Mouse (Mus musculus): ENCODE results near the gene Hpcal1. TPM values are rescaled to one million over a fixed set of nuclear protein-coding genes. Genes with fewer than 3 reads are reported as not detected.

Gene Hpcal1
- polyA plus RNA-seq, 1 experiment from 2014 or later, result 39.1 TPM

GRCm38 (mm10) chr12:17692953-17693352 lies 2.3 kb downstream of the Hpcal1 start:
- Histone ChIP-seq H3K4me1 (ENCODE audit: control insufficient read depth, insufficient read depth, low read length) (peaks cover 23% of the 10 kb centered on the region; the same call in 1 of the 2 replicates), H3K9ac (ENCODE audit: low read length) (no peak overlapping the region), H3K4me3 (ENCODE audit: low read depth, low read length) (no peak overlapping the region), H3K4me2 (no peak overlapping the region), H3K36me3 (ENCODE audit: control insufficient read depth, insufficient read depth, low read length) (no peaks in the 10 kb centered on the region), H3K9me3 (ENCODE audit: control insufficient read depth, low read length) (no peaks in the 10 kb centered on the region), H3K27me3 (ENCODE audit: control insufficient read depth, insufficient read depth, low read length) (no peaks in the 10 kb centered on the region), H3K27ac (ENCODE audit: low read depth, low read length) (no peak overlapping the region)
- ATAC-seq (ENCODE audit: low FRiP score), result no peak
- WGBS, result 76% methylated on average over 4 of the region's 4 CpGs
- peak; percentile 80 for DNase-seq (ENCODE audit: low spot score, missing footprints)

DNA sequence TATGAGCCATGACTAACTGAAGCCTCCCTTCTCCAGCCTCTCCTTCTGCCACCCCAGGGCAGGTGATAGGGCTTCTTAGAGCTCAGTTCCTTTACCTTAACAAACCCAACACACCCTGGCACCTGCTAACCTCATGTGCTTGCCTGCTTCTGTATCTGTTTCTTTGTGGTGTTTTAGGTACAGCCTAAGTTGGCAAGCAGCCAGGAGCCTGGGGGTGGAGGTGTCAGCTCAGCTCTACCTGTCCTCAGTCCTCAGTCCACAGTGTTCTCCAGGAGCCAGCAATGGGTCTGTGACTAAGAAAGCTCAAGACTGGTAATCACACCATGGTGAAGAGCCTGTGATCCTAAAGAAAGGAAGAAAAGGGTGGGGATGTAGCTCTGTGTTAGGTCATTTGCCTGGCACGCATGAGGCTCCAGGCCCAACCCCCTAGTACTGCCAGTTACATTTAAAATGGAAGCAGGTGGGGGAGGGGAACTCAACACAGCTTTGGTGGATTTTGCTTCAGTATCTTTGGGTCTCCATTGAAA lies 4.0 kb downstream of the Hpcal1 start:
- Histone ChIP-seq H3K36me3 (ENCODE audit: control insufficient read depth, insufficient read depth, low read length) (no peaks in the 10 kb centered on the region), H3K27me3 (ENCODE audit: control insufficient read depth, insufficient read depth, low read length) (no peaks in the 10 kb centered on the region), H3K4me2 (no peak overlapping the region), H3K27ac (ENCODE audit: low read depth, low read length) (no peak overlapping the region), H3K4me1 (ENCODE audit: control insufficient read depth, insufficient read depth, low read length) (peaks cover 37% of the 10 kb centered on the region), H3K4me3 (ENCODE audit: low read depth, low read length) (no peak overlapping the region), H3K9ac (ENCODE audit: low read length) (no peak overlapping the region), H3K9me3 (ENCODE audit: control insufficient read depth, low read length) (no peaks in the 10 kb centered on the region)
- 65% methylated on average over 1 of the region's 1 CpGs for WGBS
- ATAC-seq (ENCODE audit: low FRiP score) (no peak), DNase-seq (ENCODE audit: low spot score, missing footprints) (peak; percentile 78)

- no peaks in the 10 kb centered on the region for H3K36me3 ChIP-seq (ENCODE audit: control insufficient read depth, insufficient read depth, low read length)
- 89% methylated on average over 7 of the region's 7 CpGs for WGBS
- no peak overlapping the region for H3K9ac ChIP-seq (ENCODE audit: low read length)
- no peak overlapping the region for H3K27ac ChIP-seq (ENCODE audit: low read depth, low read length)
- no peaks in the 10 kb centered on the region for H3K27me3 ChIP-seq (ENCODE audit: control insufficient read depth, insufficient read depth, low read length)
- no peak overlapping the region for H3K4me3 ChIP-seq (ENCODE audit: low read depth, low read length)
- no peak for ATAC-seq (ENCODE audit: low FRiP score)
- H3K9me3 ChIP-seq (ENCODE audit: control insufficient read depth, low read length), result no peaks in the 10 kb centered on the region
- no peak overlapping the region for H3K4me2 ChIP-seq
- peaks cover 43% of the 10 kb centered on the region for H3K4me1 ChIP-seq (ENCODE audit: control insufficient read depth, insufficient read depth, low read length)
- DNase-seq (ENCODE audit: low spot score, missing footprints), result peak; percentile 51
These were observed 5.7 kb downstream of the Hpcal1 start for GRCm38 (mm10) chr12:17696395-17696794.

DNA sequence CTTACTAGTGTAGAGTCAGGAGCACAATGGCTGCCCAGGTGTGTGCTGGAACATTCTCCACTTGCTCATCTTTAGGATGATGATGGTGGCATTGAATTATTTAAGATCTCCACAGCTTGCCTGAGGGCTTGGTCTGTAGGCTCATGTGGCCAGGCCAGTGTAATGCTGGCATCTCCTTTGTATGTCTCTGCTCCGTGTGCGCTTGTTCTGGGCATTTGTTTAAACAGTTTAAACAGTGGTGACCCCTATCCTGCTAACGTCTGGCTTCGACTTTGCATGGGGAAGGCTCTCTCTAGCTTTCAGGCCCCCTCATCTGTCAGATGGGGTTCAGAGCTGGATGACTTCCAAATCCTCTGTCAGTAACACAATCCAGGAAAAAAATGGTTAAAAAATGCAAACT lies 8.3 kb downstream of the Hpcal1 start:
- H3K27me3 ChIP-seq (ENCODE audit: control insufficient read depth, insufficient read depth, low read length), result no peaks in the 10 kb centered on the region
- H3K4me2 ChIP-seq, result no peak overlapping the region
- H3K4me1 ChIP-seq (ENCODE audit: control insufficient read depth, insufficient read depth, low read length), result peaks cover 29% of the 10 kb centered on the region
- H3K36me3 ChIP-seq (ENCODE audit: control insufficient read depth, insufficient read depth, low read length), result no peaks in the 10 kb centered on the region
- peak; percentile 79 for DNase-seq (ENCODE audit: low spot score, missing footprints)
- ATAC-seq (ENCODE audit: low FRiP score), result peak; percentile 57
- H3K9me3 ChIP-seq (ENCODE audit: control insufficient read depth, low read length), result no peaks in the 10 kb centered on the region
- H3K4me3 ChIP-seq (ENCODE audit: low read depth, low read length), result no peak overlapping the region
- WGBS, result 24% methylated on average over 4 of the region's 4 CpGs
- peak overlapping the region; percentile 35 for H3K27ac ChIP-seq (ENCODE audit: low read depth, low read length)
- no peak overlapping the region for H3K9ac ChIP-seq (ENCODE audit: low read length)

DNA sequence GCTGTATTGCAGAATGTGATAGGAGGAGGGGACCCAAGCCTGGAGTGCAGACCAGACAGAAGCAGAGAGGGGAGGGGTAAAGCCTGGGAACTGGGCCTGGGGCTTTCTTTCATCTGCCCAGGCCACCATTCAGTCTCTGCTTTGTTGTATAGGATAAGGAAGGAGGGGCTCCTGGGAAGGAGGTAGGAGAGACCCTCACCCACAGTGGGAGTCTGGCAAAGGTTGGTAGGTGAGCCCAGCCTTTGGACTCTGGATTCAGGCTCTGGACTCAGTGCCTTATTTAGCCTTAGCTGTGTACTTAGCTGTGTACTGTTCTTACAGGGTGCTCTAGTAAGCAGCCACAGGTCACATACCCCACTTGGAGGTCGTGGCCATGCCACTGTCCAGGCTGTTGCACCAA lies 8.8 kb downstream of the Hpcal1 start:
- peak; percentile 89 for ATAC-seq (ENCODE audit: low FRiP score)
- Histone ChIP-seq H3K9me3 (ENCODE audit: control insufficient read depth, low read length) (no peaks in the 10 kb centered on the region), H3K4me1 (ENCODE audit: control insufficient read depth, insufficient read depth, low read length) (peaks cover 28% of the 10 kb centered on the region), H3K4me3 (ENCODE audit: low read depth, low read length) (no peak overlapping the region), H3K4me2 (no peak overlapping the region), H3K9ac (ENCODE audit: low read length) (no peak overlapping the region), H3K27ac (ENCODE audit: low read depth, low read length) (no peak overlapping the region), H3K27me3 (ENCODE audit: control insufficient read depth, insufficient read depth, low read length) (no peaks in the 10 kb centered on the region), H3K36me3 (ENCODE audit: control insufficient read depth, insufficient read depth, low read length) (no peaks in the 10 kb centered on the region)
- peak; percentile 89 for DNase-seq (ENCODE audit: low spot score, missing footprints)
- WGBS, result 63% methylated on average over 1 of the region's 1 CpGs

DNA sequence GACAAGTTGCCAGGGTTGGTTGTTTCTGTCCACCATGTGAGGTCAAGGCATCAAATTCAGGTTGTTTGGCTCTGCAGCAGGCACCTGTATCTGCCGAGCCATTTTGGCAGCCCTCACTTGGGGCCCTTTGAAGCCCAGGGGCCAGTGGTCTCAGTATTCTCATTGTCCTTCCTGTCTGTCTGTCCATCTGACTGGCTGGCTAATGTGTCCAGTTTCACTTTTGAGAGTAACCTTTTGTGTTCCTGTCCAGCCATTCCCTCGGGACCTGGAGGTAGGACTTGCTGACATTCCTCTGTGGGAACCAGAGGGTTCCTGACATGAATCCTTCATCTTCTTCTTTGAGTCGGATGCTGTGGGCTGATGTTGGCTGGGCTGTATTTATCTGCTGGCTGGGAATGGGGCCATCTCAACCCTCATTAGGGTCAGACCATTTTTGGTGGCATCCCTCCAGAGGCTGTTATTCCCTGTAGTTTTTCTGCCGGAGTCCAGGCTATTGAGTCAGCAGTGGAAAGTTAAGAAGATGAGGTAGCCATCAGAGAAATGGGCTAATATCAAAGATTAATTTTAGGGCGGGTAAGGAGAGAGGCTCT lies 10.6 kb downstream of the Hpcal1 start:
- Histone ChIP-seq H3K4me2 (no peak overlapping the region), H3K4me1 (ENCODE audit: control insufficient read depth, insufficient read depth, low read length) (peaks cover 28% of the 10 kb centered on the region), H3K4me3 (ENCODE audit: low read depth, low read length) (no peak overlapping the region), H3K27ac (ENCODE audit: low read depth, low read length) (no peak overlapping the region), H3K9ac (ENCODE audit: low read length) (no peak overlapping the region), H3K36me3 (ENCODE audit: control insufficient read depth, insufficient read depth, low read length) (no peaks in the 10 kb centered on the region), H3K27me3 (ENCODE audit: control insufficient read depth, insufficient read depth, low read length) (no peaks in the 10 kb centered on the region), H3K9me3 (ENCODE audit: control insufficient read depth, low read length) (no peaks in the 10 kb centered on the region)
- DNase-seq (ENCODE audit: low spot score, missing footprints) (no peak), ATAC-seq (ENCODE audit: low FRiP score) (no peak)
- 66% methylated on average over 5 of the region's 5 CpGs for WGBS

GRCm38 (mm10) chr12:17701795-17702194 lies 11.1 kb downstream of the Hpcal1 start:
- no peaks in the 10 kb centered on the region for H3K36me3 ChIP-seq (ENCODE audit: control insufficient read depth, insufficient read depth, low read length)
- no peak overlapping the region for H3K9ac ChIP-seq (ENCODE audit: low read length)
- H3K27ac ChIP-seq (ENCODE audit: low read depth, low read length), result no peak overlapping the region
- ATAC-seq (ENCODE audit: low FRiP score), result no peak
- H3K27me3 ChIP-seq (ENCODE audit: control insufficient read depth, insufficient read depth, low read length), result no peaks in the 10 kb centered on the region
- H3K4me2 ChIP-seq, result no peak overlapping the region
- WGBS, result 77% methylated on average over 2 of the region's 2 CpGs
- no peak overlapping the region for H3K4me3 ChIP-seq (ENCODE audit: low read depth, low read length)
- no peaks in the 10 kb centered on the region for H3K9me3 ChIP-seq (ENCODE audit: control insufficient read depth, low read length)
- H3K4me1 ChIP-seq (ENCODE audit: control insufficient read depth, insufficient read depth, low read length), result peaks cover 28% of the 10 kb centered on the region
- DNase-seq (ENCODE audit: low spot score, missing footprints), result peak; percentile 73

GRCm38 (mm10) chr12:17702257-17702943 lies 11.7 kb downstream of the Hpcal1 start:
- 83% methylated on average over 9 of the region's 9 CpGs for WGBS
- no peaks in the 10 kb centered on the region for H3K27me3 ChIP-seq (ENCODE audit: control insufficient read depth, insufficient read depth, low read length)
- peaks cover 23% of the 10 kb centered on the region for H3K4me1 ChIP-seq (ENCODE audit: control insufficient read depth, insufficient read depth, low read length)
- no peaks in the 10 kb centered on the region for H3K36me3 ChIP-seq (ENCODE audit: control insufficient read depth, insufficient read depth, low read length)
- no peak overlapping the region for H3K4me2 ChIP-seq
- H3K9ac ChIP-seq (ENCODE audit: low read length), result no peak overlapping the region
- H3K4me3 ChIP-seq (ENCODE audit: low read depth, low read length), result no peak overlapping the region
- no peak overlapping the region for H3K27ac ChIP-seq (ENCODE audit: low read depth, low read length)
- DNase-seq (ENCODE audit: low spot score, missing footprints) (peak; percentile 77), ATAC-seq (ENCODE audit: low FRiP score) (no peak)
- H3K9me3 ChIP-seq (ENCODE audit: control insufficient read depth, low read length), result no peaks in the 10 kb centered on the region

- Histone ChIP-seq H3K4me1 (ENCODE audit: control insufficient read depth, insufficient read depth, low read length) (peaks cover 23% of the 10 kb centered on the region), H3K9me3 (ENCODE audit: control insufficient read depth, low read length) (no peaks in the 10 kb centered on the region), H3K27ac (ENCODE audit: low read depth, low read length) (no peak overlapping the region), H3K4me2 (no peak overlapping the region), H3K4me3 (ENCODE audit: low read depth, low read length) (no peak overlapping the region), H3K9ac (ENCODE audit: low read length) (no peak overlapping the region), H3K36me3 (ENCODE audit: control insufficient read depth, insufficient read depth, low read length) (no peaks in the 10 kb centered on the region), H3K27me3 (ENCODE audit: control insufficient read depth, insufficient read depth, low read length) (no peaks in the 10 kb centered on the region)
- peak; percentile 21 for DNase-seq (ENCODE audit: low spot score, missing footprints)
- 87% methylated on average over 6 of the region's 6 CpGs for WGBS
- ATAC-seq (ENCODE audit: low FRiP score), result no peak
These were observed 12.3 kb downstream of the Hpcal1 start for GRCm38 (mm10) chr12:17702944-17703335.

Data from midbrain, embryonic 11.5 days (tissue).